Mouse (Mus musculus) midbrain, postnatal 0 days (tissue): ENCODE data around the gene Sez6l. TPM values are rescaled to one million over a fixed set of nuclear protein-coding genes. Genes with fewer than 3 reads are reported as not detected.
A peak's percentile ranks its signal among the peaks of the same experiment; 100 is the strongest.

ENCODE experiments used
- ATAC-seq: fragments of 200-750 bp; cut with Nextera tagmentation; 2 replicates; pipeline ENCODE4 v1.8.0; 2017; ENCODE audit warnings: moderate number of reproducible peaks, mild to moderate bottlenecking, moderate TSS enrichment, moderate library complexity; ENCODE audit not compliant: low FRiP score
- DNase-seq: peaks from one replicate; pipeline ENCODE4 v3.0.0-alpha.2; 2015; ENCODE audit warnings: low spot score
- H3K27ac ChIP-seq: fragments of 300-500 bp; sonication (generic); 2 replicates; pipeline ENCODE4 v1.5.1; 2014; ENCODE audit warnings: low read depth, mild to moderate bottlenecking, low read length, mixed read lengths
- H3K27me3 ChIP-seq: fragments of 300-500 bp; sonication (generic); 2 replicates; pipeline ENCODE4 v1.6.1; 2014; ENCODE audit warnings: low read length, control low read depth, mixed read lengths; ENCODE audit not compliant: insufficient read depth
- H3K36me3 ChIP-seq: fragments of 300-500 bp; sonication (generic); 2 replicates; pipeline ENCODE4 v1.6.1; 2014; ENCODE audit warnings: low read length, control low read depth, mixed read lengths; ENCODE audit not compliant: insufficient read depth
- H3K4me1 ChIP-seq: fragments of 300-500 bp; sonication (generic); 2 replicates; pipeline ENCODE4 v1.6.1; 2014; ENCODE audit warnings: mild to moderate bottlenecking, control low read depth, antibody characterized with exemption, low read length, mixed read lengths; ENCODE audit not compliant: insufficient read depth
- H3K4me2 ChIP-seq: fragments of 300-500 bp; sonication (generic); 2 replicates; pipeline ENCODE4 v1.6.1; 2014; ENCODE audit warnings: low read depth, mild to moderate bottlenecking, low read length, mixed read lengths; ENCODE audit not compliant: poor library complexity, severe bottlenecking
- H3K4me3 ChIP-seq: fragments of 300-500 bp; sonication (generic); 2 replicates; pipeline ENCODE4 v1.5.1; 2014; ENCODE audit warnings: low read depth, mild to moderate bottlenecking, low read length, moderate library complexity
- H3K9ac ChIP-seq: fragments of 300-500 bp; sonication (generic); replicated peaks from 2 replicates; pipeline ENCODE4 v1.6.1; 2014; ENCODE audit warnings: mild to moderate bottlenecking, low read length, moderate library complexity, mixed read lengths; ENCODE audit not compliant: poor library complexity, severe bottlenecking
- H3K9me3 ChIP-seq: fragments of 300-500 bp; sonication (generic); 2 replicates; pipeline ENCODE4 v1.6.1; 2016; ENCODE audit warnings: low read length, control low read depth
- CTCF ChIP-seq: IDR thresholded peaks from 2 replicates; pipeline ENCODE4 v1.5.1; 2016; ENCODE audit warnings: antibody characterized with exemption, mild to moderate bottlenecking
- WGBS: fragments of 180-500 bp; shearing (Covaris S2); extraction: QIAGEN DNeasy Blood & Tissue Kit; methylation state at CpG from one replicate; pipeline ENCODE4 v1.1.7; 2014; 5-methylcytosine and 5-hydroxymethylcytosine counted together
- polyA plus RNA-seq: library from polyadenylated mRNA; unstranded; fragments of >200 nt; fragmentation: Nextera tagmentation; extraction: Ambion mirVana; gene quantifications from 2 replicates; pipeline ENCODE4 v1.2.1, GENCODE M21; 2015
- total RNA-seq: library from RNA; depleted of rRNA; stranded (reverse); fragments of >200 nt; gene quantifications from 2 replicates; pipeline ENCODE4 v1.2.3, GENCODE M21; 2014

The Sez6l gene
- total and polyA plus RNA-seq, 2 experiments from 2014 or later, result 65.7 to 101 TPM

DNA sequence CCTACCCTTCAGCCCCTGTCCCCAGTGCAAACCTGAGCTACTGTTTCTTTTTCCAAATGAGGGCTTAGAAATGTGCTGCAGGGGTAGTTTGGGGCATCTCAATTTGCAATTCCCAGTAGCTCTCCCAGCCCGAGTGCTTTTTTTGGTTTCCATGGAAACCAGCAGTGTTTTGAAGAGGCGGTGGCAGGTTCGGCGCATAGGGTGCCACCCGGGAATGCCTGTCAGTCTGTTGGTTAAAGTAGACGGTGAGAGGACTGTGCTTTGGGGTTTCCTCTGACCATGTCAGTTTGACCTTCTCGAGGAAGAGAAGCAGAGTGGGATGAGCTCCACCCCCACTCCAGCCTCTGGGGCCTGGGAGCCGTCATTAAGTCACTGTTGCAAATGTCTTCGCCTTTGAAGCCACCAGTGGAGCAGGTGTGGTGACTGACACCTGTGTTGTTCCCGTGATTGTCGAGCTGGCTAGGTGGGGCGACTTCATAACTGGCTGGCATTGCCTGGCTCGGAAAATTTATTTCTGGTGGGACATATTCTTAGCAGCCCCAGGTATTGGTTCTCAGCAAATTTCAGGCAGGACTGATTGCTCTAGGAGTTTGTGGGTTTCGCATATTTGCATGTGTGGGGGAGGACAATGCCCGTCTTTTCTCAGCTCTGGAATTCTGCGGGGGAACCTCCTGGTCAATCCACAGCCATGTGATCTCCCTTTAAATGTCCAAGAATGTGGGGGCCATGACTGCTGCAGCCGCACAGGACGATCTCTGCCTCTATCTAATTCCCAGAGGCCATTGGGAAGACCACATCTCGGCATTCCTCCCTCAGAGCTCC, 165.3 kb downstream of the Sez6l start:
- TF ChIP-seq CTCF, result no peak
- Histone ChIP-seq H3K4me2 (peak overlapping the region; percentile 35), H3K27me3 (no peaks in the 10 kb centered on the region), H3K4me1 (peaks cover 32% of the 10 kb centered on the region), H3K4me3 (no peak overlapping the region), H3K36me3 (no peaks in the 10 kb centered on the region), H3K9ac (0 out of 2 replicates have a peak overlapping the region, but pooled peaks have one; percentile 14), H3K9me3 (no peaks in the 10 kb centered on the region), H3K27ac (peak overlapping the region; percentile 83)
- ATAC-seq (peak; percentile 59), DNase-seq (peak; percentile 67)
- 9% methylated on average over 19 of the region's 19 CpGs for WGBS

DNA sequence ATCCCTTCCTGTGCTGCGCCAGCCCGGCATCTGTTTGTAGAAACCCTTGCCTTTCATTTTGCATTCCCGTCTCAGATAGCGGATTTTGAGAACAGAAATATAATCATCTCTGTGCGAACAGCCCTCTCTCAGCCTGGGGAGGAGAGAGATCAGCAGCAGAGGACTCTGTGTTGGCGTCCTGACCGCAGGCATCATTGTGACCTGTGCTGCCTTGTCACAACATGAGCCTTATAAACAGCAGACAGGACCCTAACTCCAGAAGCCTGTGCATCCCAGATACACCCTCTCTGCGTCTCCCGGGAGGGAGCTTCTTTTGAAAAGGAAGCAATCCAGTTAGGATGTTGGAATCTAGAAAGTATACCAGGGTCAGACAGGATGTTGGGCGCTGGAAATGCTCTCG, 165.9 kb downstream of the Sez6l start:
- H3K27ac ChIP-seq, result peak overlapping the region; percentile 83
- H3K27me3 ChIP-seq, result no peaks in the 10 kb centered on the region
- H3K36me3 ChIP-seq, result no peaks in the 10 kb centered on the region
- no peak for ATAC-seq
- H3K4me3 ChIP-seq, result no peak overlapping the region
- H3K9me3 ChIP-seq, result no peaks in the 10 kb centered on the region
- 8% methylated on average over 11 of the region's 11 CpGs for WGBS
- no peak for TF ChIP-seq CTCF
- no peak for DNase-seq
- peak overlapping the region; percentile 35 for H3K4me2 ChIP-seq
- H3K4me1 ChIP-seq, result peaks cover 26% of the 10 kb centered on the region
- 0 out of 2 replicates have a peak overlapping the region, but pooled peaks have one; percentile 14 for H3K9ac ChIP-seq

DNA sequence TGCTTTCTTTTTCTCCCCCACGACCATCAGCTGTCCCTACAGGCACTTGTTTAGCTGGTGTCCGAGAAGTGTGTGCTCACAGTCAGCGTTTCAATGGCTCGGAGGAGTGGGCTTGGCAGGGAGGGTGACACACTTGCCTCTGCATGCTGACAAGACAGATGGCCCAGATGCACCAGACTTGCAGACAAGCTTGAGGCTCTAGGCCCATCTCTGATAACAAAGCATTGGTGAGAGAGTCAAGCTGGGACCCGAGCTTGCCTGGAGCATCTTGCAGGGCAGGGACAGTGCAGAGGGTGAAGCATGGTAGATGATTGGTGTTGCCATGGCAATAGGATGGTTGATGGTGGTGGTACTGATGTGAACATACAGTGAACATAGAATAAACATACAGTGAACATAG, 167.7 kb downstream of the Sez6l start:
- Histone ChIP-seq H3K4me2 (no peak overlapping the region), H3K4me3 (no peak overlapping the region), H3K27me3 (no peaks in the 10 kb centered on the region), H3K9ac (no peak overlapping the region), H3K4me1 (peaks cover 26% of the 10 kb centered on the region), H3K27ac (peak overlapping the region; percentile 63), H3K9me3 (no peaks in the 10 kb centered on the region), H3K36me3 (no peaks in the 10 kb centered on the region)
- DNase-seq (peak; percentile 63), ATAC-seq (no peak)
- TF ChIP-seq CTCF, result no peak
- 54% methylated on average over 5 of the region's 5 CpGs for WGBS

DNA sequence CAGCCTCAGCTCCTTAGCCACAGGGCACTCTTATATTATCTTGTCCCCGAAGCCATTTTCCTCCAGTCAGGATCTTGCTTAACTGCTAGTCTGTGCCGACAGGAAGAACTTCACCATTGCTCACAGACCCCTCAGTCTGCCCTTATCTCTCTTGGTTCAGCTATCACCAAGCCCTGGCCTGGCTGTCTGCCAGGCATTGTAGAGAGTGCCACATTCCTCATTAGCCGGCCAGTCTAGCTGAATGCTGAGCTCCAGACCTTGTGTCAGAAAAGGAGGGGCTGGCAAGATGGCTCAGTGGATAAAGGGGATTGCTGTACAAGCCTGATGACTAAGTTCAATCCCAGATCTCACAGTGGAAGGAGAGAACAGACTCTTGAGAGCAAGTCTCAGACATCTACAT, 171.0 kb downstream of the Sez6l start:
- no peaks in the 10 kb centered on the region for H3K36me3 ChIP-seq
- DNase-seq (no peak), ATAC-seq (no peak)
- H3K9me3 ChIP-seq, result no peaks in the 10 kb centered on the region
- H3K27me3 ChIP-seq, result no peaks in the 10 kb centered on the region
- H3K4me1 ChIP-seq, result peaks cover 10% of the 10 kb centered on the region; the same call in 1 of the 2 replicates
- H3K27ac ChIP-seq, result no peak overlapping the region
- TF ChIP-seq CTCF, result no peak
- no peak overlapping the region for H3K4me3 ChIP-seq
- no peak overlapping the region for H3K4me2 ChIP-seq
- H3K9ac ChIP-seq, result no peak overlapping the region
- WGBS, result 54% methylated on average over 3 of the region's 3 CpGs

DNA sequence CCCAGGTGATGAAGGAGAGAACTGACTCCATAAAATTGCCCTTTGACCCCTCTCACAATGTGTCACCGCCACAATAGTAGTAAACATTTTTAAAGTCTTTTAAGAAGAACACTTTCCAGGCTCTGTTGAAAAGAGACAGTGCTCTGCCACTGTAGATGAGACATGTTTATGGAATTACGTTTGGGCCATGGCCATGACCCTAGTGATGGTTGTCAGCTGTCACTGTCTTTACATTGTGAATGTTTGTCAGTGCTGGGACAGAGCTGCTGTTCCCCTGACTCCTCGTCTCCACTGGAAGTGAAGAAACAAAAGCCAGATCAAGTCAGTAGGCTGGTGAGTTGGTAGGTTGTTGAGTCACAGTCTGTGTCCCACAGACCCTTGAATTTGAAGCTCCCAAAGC, 174.5 kb downstream of the Sez6l start:
- no peaks in the 10 kb centered on the region for H3K36me3 ChIP-seq
- H3K9me3 ChIP-seq, result no peaks in the 10 kb centered on the region
- no peaks in the 10 kb centered on the region for H3K27me3 ChIP-seq
- H3K4me2 ChIP-seq, result no peak overlapping the region
- no peak for DNase-seq
- no peak overlapping the region for H3K4me3 ChIP-seq
- ATAC-seq, result no peak
- TF ChIP-seq CTCF, result no peak
- no peak overlapping the region for H3K27ac ChIP-seq
- H3K4me1 ChIP-seq, result no peaks in the 10 kb centered on the region
- H3K9ac ChIP-seq, result no peak overlapping the region
- 59% methylated on average over 3 of the region's 3 CpGs for WGBS

DNA sequence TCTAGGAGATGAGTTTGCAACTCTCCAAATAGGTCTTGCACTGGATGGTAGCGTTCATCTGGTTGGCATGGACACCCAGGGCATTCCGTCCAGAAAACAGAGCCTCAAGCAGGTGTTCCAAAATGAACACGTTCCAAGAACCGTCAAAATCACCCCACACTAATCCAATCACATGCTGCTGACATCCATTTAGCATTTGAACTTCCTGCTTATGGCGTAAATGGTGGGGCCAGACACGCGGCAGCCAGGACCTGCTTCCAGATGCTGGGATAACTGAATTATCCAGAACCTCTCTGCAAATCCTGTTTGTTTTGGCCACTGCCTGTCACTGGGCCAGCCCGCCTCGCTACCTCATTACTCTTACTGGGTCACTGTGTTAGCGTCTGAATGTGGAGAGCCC, 177.7 kb downstream of the Sez6l start:
- TF ChIP-seq CTCF, result no peak
- no peak for DNase-seq

More for the DNA sequence above, 177.7 kb downstream of the Sez6l start:
- 52% methylated on average over 10 of the region's 10 CpGs for WGBS
- Histone ChIP-seq H3K4me1 (no peaks in the 10 kb centered on the region; the same call in 1 of the 2 replicates), H3K9ac (no peak overlapping the region), H3K27ac (no peak overlapping the region), H3K4me3 (no peak overlapping the region), H3K9me3 (no peaks in the 10 kb centered on the region), H3K27me3 (no peaks in the 10 kb centered on the region), H3K36me3 (no peaks in the 10 kb centered on the region), H3K4me2 (no peak overlapping the region)
- ATAC-seq, result no peak
